Mouse (Mus musculus) megakaryocyte, adult 5-6 weeks (primary cell): ENCODE measurements around the gene Snrpa1. TPM values are rescaled to one million over a fixed set of nuclear protein-coding genes. Genes with fewer than 3 reads are reported as not detected.

Experiments used
- ATAC-seq: 2 replicates; pipeline ENCODE4 v1.8.0; 2016; ENCODE audit warnings: mild to moderate bottlenecking, inconsistent platforms; ENCODE audit not compliant: poor library complexity, severe bottlenecking
- total RNA-seq, 2 experiments: library from RNA; stranded (forward) in 1 of 2; stranded (reverse) in 1 of 2; fragments of 153-499, 151-499 nt in 1 of 2; fragments of 221-1000, 200-1000 nt in 1 of 2; gene quantifications; 2 replicates each; pipeline versions ENCODE4 v1.2.3 to v1.2.4; 2015 to 2017

The Snrpa1 gene
- total RNA-seq, 2 experiments from 2014 or later = 53.8 to 61.4 TPM

DNA sequence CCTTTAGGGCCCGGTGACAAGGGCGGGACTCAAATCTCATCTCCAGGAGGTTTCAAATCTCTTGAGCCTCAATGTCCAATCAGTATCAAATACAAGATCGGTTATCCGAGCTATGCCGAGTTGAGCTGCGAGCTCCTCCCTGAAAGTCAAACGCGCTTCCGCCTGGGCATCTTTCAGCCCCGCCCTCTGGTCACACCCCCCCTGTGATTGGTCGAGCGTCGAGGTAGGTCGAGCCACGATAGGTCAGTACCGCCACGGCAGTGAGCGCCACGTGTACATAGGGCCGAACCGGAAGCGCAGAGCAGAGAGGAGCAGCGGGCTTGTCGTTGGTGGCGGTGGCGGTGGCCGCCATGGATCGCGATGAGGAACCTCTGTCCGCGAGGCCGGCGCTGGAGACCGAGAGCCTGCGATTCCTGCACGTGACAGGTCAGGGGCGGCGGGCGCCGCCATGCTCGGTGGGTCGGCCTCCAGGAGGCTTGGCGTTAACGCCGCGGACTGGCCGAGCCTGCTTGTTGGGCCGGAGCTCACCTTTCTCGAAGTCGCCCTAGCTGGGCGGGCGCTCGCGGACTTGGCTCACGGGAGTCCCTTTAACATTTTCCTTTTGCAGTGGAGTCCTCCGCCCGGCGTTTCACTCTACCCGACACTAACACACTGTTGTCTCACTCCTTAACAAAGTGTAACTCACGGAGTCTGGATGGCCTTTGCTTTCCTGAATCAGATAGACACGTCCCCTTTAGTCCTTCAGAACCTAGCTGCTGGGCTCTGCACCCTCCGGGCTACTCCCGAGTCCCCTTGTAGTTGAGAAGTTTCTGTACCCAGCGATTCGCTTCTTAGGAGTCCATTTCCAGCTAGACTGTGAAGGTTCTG is 20.8 kb downstream of the Snrpa1 start, which contains the start of gene Selenos:
Selenos (plus strand) TSS at position 286 of the 867 bp plus-strand sequence.
- peak; percentile 96 for ATAC-seq

DNA sequence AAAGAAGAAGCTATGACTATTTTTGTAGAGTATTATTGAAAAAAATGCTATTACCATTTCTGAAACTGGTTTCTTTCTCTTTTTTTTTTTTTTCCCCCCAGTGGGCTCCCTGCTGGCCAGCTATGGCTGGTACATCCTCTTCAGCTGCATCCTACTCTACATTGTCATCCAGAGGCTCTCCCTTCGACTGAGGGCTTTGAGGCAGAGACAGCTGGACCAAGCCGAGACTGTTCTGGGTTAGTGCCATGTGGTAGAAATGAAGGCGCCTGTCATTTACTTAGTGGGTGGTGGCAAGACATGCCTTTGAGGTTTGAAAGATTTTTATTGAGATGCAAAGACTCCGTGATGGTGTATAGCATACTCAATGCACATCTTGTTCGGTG is 21.4 kb downstream of the Snrpa1 start:
- no peak for ATAC-seq

DNA sequence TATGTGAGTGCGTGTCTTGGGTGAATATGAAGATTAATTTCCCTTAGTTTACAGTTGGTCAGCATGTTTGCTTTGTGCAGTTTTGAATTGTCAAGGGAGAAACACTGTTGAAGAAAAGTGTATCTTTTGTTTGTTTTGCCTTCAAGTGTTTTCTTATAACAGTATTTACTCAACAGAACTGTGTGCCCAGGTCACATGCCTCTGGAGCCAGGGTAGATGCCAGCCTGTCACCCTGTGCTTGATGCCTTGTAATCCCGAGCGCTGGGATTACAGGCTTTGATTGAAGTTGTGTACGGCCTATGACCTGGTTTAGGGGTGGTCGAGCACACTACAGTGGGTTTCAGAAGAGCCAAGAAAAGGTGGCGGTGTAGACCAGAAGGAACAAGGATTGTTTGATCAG is 25.0 kb downstream of the Snrpa1 start:
- no peak for ATAC-seq

DNA sequence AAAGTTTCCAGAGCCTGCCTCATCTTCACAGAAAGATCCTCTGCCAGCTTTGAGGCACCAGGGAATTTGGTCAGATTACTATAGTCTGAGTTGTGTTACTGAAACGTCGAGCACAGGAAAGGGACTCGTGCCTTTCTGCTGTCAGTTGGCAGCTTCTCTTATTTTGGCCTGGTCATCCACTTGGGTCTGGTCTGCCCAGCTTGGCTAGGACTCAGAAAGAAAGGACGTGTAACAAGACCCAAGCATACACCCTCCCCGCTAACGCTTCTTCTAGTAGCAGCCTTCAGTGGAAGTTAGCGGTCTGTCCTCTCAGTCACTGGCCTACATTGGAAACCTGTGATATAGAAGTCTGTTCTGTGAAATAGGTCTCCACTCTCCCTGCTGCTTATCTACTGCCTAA is 25.7 kb downstream of the Snrpa1 start:
- no peak for ATAC-seq

DNA sequence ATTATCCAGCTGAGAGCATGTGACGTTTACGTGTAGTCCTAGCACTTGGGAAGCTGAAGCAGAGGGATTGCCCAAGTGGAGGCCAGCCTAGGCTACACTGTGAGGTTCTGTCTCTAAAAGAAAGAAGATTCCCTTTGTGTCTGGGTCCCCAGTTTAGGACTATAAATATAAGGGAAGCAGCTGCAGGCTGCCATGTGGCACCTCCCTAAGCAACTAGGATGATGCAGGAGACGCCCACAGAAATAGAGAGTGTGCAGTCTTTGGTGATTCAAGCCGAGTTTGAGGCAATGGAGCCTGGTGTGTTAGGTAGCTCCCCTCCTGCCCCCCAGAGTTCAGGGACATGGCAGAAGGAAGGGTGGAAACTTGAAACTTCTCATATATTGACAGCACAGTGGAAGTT is 28.8 kb downstream of the Snrpa1 start:
- no peak for ATAC-seq

DNA sequence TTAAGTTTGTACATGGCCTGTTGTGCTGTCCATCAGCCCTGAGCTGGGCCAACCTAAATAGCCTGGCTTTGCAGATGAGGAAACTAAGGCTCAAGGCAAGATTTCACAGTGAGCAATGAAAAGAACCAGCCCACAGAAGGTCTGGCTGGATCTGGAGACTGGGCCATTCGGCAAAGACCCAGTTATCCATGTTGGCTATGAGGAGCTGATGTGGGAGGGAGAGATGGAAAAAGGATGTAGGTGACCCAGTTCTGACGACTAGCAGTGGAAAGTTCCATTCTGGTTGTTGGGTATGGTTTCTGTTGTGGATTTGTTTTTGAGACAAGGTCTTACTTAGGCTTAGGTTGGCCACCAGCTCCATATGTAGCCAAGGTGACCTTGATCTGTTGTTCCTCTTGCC is 29.3 kb downstream of the Snrpa1 start:
- no peak for ATAC-seq

DNA sequence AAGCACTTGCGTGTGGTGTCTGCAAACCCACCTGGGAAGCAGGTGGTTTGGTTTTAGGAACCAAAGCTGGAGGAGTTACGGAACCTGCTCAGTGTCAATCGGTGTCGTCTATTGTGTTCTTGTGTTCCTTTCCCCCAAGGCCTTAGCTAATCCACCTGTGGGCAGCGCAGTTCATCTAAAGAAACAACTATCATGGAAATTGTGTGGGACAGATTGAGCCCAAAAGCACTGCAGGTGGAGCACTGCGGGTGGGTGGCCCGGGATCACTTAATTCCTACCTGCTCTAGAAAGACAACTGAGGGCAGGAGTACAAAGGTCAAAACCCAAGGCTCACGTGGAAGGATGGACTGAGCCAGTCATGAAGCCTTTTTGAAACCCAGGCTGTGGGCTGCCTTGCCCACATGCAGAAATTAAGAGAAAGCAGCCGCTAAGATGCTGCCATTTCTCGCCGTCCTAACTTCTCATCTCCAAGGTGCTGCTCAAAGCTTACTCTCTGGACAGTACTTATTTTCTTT is 31.9 kb downstream of the Snrpa1 start:
- ATAC-seq = no peak

DNA sequence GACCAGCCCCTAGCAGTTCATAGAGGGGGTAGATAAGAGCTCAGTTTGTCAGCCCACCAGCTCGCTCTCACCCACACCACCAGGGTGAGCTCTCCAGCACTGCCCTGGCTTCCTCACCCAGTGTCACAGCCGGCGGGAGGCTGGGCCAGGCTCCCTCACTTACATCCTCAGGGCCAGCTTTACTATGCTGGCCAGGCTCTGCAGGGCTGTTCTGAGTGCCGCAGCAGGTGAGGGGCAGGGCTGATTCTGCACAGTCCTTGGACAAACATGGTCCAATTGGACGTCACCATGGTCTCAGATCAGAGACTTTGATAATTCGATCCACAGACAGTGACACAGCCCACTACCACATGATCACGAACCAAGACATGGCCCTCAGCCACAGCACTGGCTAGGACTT is 32.8 kb downstream of the Snrpa1 start:
- no peak for ATAC-seq

DNA sequence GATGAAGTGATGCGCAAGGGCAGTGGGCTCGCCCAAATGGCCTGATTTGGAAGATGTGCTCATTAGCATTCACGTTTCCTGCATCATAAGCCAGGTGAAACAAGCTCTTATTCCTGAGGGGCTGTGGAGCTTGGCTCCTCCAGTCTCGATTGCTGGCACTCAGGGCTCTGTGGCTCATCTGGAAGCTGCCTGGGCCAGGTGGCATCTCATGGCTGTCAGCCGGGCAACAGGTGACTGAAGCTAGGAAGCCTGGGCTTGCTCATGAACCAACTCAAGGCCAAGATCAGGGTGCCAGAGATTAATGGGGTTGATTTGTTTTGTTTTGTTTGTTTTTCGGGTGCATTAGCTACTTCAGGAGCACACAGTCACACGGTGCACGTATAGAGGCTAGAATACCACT is 33.9 kb downstream of the Snrpa1 start:
- no peak for ATAC-seq

DNA sequence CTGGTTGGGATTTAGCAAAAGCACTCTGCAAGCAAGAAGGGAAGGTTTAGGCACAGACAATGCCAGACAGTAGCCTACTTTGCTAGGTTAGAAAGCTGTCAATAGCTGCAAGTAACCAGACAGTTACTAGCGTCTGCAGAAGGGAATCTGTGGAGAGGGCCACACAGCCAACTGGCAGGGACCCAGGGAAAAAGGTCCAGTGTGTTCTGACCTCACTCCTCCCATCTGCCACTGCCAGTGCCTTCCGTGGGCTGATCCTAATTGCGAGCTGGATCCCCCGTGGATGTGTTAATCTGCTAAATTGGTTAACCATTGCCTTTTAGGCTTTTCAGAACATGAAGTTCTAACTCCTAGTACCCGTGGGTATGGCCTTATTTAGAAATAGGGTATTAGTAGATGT is 35.3 kb downstream of the Snrpa1 start:
- no peak for ATAC-seq

DNA sequence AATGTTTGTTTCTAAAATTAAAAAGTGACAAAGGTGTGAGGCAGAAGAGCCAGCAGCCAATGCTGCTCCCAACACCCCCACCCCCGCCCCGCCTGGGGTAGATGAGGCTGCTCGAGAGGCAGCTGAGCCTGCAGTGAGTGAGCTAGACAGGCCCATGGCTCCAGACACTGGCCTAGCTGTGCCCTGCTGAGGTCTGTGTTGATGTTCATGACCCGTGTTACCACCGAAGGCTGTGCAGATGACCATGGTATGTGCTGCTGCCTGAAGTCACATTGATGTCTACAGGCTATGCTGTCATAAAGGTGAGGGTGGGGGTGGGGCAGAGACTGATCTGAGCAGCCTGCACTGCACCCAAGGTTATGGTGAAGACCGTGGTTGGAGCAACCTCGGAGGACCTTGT is 40.0 kb downstream of the Snrpa1 start:
- ATAC-seq = no peak

DNA sequence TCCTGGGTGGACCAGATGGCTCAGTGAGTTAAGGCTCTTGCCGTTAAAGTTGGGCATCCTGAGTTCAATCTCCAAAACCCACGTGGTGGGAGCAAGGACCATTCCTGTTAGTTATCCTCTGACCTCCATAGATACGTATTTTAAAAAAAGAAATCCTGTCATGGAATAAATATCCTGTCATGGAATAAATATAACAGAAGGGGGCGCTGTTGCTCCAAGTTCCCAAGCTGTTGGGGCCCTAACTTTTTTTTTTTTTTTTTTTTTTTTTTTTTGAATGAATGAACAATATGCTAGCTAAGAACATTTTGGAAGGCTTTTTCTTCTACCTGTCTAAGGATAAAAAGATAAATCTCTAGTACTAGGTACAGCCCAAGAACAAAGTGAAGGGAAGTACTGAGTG is 43.1 kb downstream of the Snrpa1 start:
- ATAC-seq = peak; percentile 70

DNA sequence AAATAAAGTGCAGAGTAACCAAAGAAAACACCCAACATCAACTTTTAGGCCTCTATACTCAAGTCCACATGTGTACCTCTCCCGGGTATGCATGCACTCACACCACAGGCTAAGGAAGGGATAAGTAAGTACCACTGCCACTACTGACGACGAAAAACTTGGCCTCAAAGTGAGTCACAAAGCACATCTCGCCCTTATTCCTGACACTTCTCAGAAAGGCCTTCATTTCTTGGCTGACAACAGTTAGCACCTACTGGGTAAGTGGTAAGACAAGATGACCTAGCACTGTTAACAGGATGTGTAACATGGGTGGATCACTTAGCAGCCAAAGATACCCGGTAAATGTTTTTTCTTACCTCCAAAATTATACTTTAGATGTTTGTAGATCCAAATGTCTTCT is 45.7 kb downstream of the Snrpa1 start:
- no peak for ATAC-seq

DNA sequence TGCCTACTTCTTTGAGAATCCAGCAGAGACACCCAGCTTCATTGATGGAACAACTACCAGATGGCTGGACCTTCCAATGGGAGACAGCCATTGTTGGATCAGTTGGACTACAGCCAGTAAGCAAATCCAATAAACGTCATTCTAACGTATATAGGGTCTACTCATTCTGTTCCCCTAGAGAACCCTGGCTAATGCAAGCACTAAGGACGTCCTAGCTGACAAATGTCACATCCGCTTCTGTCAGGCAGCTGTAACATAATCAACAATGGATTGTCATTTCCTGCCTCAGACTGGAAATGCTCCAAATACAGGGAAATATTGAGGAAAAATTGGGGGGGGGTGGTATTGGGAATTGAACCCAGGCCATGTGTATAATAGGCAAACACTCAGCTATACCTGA is 47.0 kb downstream of the Snrpa1 start:
- ATAC-seq = no peak

DNA sequence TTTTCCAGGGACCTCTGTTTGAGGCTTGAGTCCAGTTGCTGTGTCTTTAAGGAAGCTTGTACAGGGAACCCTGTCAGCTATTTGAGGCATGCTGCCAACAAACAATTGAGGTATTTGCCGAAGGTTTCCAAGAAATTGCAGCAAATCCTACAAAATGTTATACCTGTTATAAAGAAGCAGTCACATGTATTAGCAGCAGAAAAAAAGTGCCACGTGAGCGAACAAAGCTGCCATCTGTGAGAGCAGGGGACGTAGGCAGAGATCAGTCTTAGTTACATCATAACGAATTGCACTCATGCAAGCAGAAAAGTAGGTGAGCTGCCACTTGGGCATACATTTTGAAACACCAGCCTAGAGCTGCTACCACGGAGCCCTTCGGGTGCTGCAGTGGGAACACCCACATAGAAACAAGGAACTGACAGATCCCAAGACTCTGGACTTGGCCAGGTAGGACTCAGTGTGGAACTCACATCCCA is 47.8 kb downstream of the Snrpa1 start:
- ATAC-seq = no peak

DNA sequence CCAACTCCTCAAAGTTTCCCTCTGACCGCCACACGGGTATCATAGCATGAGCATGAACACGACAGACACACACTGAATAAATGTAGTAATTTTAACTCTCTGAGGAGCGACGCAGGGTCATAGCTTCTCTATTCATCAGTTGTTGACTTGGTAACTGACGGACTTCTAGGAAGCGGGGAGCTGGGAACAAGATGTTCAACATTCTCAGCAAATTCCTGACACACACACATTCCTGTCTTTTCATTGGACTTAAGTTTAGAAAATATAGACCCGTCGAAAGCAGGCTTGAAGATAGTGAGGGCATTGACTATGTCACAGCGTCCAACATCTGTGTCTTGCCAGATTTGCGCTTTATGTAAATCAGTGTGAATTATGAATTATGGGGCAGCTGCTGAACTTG is 48.4 kb downstream of the Snrpa1 start:
- ATAC-seq = no peak

DNA sequence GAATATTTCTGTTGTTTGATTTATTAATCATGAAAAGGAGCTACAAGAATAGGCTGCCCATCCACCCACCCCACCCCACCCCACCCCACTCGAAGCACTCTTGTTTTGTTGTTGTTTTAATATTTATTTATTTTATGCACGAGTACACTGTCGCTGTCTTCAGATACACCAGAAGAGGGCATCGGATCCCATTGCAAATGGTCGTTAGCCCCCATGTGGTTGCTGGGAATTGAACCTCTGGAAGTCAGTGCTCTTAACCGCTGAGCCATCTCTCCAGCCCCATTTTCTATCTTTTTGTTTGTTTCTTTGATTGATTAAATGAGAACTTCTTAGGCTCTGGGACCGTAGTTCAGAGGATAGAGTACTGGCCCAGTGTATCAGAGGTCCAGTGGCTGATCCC is 49.1 kb downstream of the Snrpa1 start:
- ATAC-seq = no peak

DNA sequence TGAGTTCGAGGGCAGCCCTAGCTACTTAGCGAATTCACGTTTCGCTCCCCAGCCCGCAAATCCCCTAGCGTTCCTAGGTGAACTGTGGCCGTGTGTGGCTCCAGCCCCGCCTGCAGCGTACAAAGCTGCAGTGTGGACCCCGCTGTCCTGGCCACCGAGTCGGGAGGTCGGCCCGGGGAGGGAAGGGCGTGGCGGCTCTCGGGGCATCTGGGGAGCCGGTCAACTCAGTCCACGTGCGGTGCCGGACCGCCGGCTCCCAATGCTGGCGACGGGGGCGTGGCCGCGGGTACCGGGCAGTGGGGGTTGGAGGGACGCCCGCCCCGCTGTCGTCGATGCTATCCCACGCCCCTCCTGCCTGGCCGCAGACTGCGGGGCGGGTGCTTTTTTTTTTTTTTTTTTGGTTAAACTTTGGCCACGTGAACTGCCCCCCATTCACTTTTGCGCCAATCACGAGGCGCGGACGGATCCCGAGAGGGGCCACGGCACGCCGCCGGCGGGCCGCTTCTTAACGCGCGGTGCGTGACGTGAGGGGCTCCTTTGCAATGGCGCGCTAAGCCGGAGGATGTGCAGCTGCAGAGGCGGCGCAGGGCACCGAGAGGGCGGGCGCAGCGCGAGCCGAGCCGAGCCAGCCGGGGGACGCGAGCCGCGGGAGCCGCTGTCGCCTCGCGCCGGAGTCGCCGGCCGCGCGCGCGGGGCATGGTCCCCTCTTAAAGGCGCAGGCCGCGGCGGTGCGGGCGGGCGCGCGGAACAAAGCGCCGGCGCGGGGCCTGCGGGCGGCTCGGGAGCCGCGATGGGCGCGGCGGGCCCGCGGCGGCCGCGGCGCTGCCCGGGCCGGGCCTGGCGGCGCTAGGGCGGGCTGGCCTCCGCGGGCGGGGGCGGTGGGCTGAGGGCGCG is 50.4 kb downstream of the Snrpa1 start, which contains the start of gene Chsy1:
Chsy1 (plus strand) TSS at position 555 of the 894 bp plus-strand sequence.
- ATAC-seq = peak; percentile 74

DNA sequence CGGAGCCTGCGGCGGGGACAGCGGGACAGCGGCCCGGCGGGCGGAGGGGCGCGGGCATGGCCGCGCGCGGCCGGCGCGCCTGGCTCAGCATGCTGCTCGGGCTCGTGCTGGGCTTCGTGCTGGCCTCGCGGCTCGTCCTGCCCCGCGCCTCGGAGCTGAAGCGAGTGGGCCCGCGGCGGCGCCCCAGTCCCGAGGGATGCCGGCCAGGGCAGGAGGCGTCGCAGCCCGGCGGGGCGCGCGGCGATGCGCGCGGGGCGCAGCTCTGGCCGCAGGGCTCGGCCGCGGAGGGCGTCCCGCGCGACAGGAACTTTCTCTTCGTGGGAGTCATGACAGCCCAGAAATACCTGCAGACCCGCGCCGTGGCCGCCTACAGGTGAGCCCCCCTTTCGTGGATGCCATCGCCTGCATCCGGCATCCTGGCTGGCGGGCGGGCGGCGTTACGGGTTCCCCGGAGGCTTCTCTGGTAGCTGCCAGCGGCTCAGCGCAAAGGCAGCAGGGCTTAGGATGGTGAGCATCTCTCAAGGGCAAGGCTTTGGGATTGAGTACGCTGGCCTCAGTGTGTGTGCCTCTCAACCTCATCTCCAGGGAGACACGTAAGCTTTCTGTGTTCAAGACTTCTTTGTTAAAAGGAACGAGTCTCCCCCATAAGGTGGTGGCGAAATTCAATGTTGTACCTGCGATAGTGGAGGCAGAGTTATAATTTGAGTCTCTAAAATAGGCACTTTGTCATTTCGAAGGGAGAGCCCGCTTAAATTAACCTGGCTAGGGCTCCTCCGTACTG is 51.2 kb downstream of the Snrpa1 start:
- 0 out of 2 replicates have a peak, but pooled peaks have one; percentile 3 for ATAC-seq

DNA sequence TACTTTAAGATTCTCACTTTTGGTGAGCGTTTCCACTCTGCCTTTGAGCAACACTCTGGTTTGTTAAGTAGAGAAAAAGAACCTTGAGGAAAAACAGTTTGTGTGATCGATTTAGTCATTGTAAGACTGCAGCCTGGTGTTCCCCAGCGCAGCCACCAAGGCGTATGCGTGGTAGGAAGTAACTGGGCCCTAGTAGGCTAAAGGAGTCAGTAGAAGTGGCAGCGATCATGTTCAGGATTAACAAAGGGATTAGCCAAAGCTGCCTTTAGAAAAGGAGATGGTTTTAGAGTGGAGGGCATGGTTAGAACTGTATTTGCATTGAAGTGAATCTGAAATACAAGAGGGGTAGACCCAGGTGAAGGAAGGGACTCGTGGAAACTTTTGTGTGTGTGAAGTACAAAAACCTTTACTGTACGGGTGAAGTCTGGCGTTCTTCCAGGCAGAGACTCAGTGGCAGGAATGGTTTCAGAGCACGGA is 51.9 kb downstream of the Snrpa1 start:
- peak; percentile 28; the same call in 1 of the 2 replicates for ATAC-seq
